ENCODE assay signal across 8 mouse cellular contexts in genomic region chr9:65696337-65696736, GRCm38 (mm10). TPM values are rescaled to one million over a fixed set of nuclear protein-coding genes. Genes with fewer than 3 reads are reported as not detected.
DNase-seq lines count a peak whose midpoint lies in the region; ATAC-seq lines count a peak whose summit lies in the region.

No protein-coding gene starts in this region.

- DNase-seq in adrenal gland, postnatal 10 days: peak; percentile 66
- no peak for DNase-seq in adrenal gland, adult 8-10 months
- DNase-seq in kidney, adult 9 months: peak; percentile 44
- peak; percentile 45 for DNase-seq in cerebellum, adult 9-11 months
- peak; percentile 56 for DNase-seq in kidney, postnatal 14 days
- no peak for DNase-seq in urinary bladder, postnatal 10 days (ENCODE audit: low spot score)

- H3K4me1 ChIP-seq in kidney, embryonic 14.5 days (ENCODE audit: control insufficient read depth, insufficient read depth, low read length): no peaks in the 10 kb centered on the region
- peaks cover 31% of the 10 kb centered on the region for H3K4me1 ChIP-seq in forebrain, embryonic 13.5 days

- ATAC-seq in kidney, embryonic 14.5 days (ENCODE audit: low FRiP score, low TSS enrichment): no peak
- ATAC-seq in forebrain, embryonic 13.5 days: no peak

- H3K9ac ChIP-seq in kidney, embryonic 14.5 days (ENCODE audit: low read depth, low read length): no peak overlapping the region
- no peak overlapping the region for H3K9ac ChIP-seq in forebrain, embryonic 13.5 days

- H3K27me3 ChIP-seq in kidney, embryonic 14.5 days (ENCODE audit: control insufficient read depth, insufficient read depth, low read length): no peaks in the 10 kb centered on the region
- H3K27me3 ChIP-seq in forebrain, embryonic 13.5 days: no peaks in the 10 kb centered on the region

- H3K27ac ChIP-seq in kidney, embryonic 14.5 days (ENCODE audit: low read depth, low read length): no peak overlapping the region
- H3K27ac ChIP-seq in forebrain, embryonic 13.5 days: no peak overlapping the region

- H3K36me3 ChIP-seq in kidney, embryonic 14.5 days (ENCODE audit: control insufficient read depth, insufficient read depth, low read length): peaks cover 87% of the 10 kb centered on the region
- peaks cover 90% of the 10 kb centered on the region for H3K36me3 ChIP-seq in forebrain, embryonic 13.5 days (ENCODE audit: poor library complexity, severe bottlenecking)

- no peaks in the 10 kb centered on the region for H3K9me3 ChIP-seq in kidney, embryonic 14.5 days (ENCODE audit: control insufficient read depth, low read length)
- no peaks in the 10 kb centered on the region for H3K9me3 ChIP-seq in forebrain, embryonic 13.5 days (replicated peaks)

- H3K4me3 ChIP-seq in kidney, embryonic 14.5 days (ENCODE audit: low read length): no peak overlapping the region
- H3K4me3 ChIP-seq in forebrain, embryonic 13.5 days: no peak overlapping the region

- no peak overlapping the region for H3K4me2 ChIP-seq in kidney, embryonic 14.5 days (replicated peaks; ENCODE audit: low read depth, low read length)
- no peak overlapping the region for H3K4me2 ChIP-seq in forebrain, embryonic 13.5 days

RNA-seq across cellular contexts. Expression of gene Oaz2, which starts 28.5 kb away (rescaled TPM):
- total RNA-seq in adrenal gland, postnatal 10 days (2021): 100 to 1,000 TPM; 148 to 194 TPM
- total RNA-seq in adrenal gland, adult 8-10 months (2022): 100 to 1,000 TPM; 138 to 203 (median 175) TPM
- polyA plus RNA-seq in kidney, embryonic 14.5 days (2014; fragmentation: Nextera tagmentation; extraction: Ambion mirVana): 194 and 204 TPM in 2 replicates
- polyA plus RNA-seq in forebrain, embryonic 13.5 days (2015; fragmentation: Nextera tagmentation; extraction: Ambion mirVana): 273 and 289 TPM in 2 replicates

Comparison
In these comparisons a context has a peak if more than half of its experiments do, and no peak if none do; other contexts are left out.
1. DNase-seq: peak in adrenal gland, postnatal 10 days (single experiment), kidney, adult 9 months (single experiment), cerebellum, adult 9-11 months (single experiment) and kidney, postnatal 14 days (single experiment); none in adrenal gland, adult 8-10 months (single experiment) and urinary bladder, postnatal 10 days (single experiment).